Mouse (Mus musculus) lung, embryonic 15.5 days (tissue): Measurements from ENCODE around the gene Fam3c. TPM values are rescaled to one million over a fixed set of nuclear protein-coding genes. Genes with fewer than 3 reads are reported as not detected.

Experiments used
- ATAC-seq: fragments of 200-750 bp; cut with Nextera tagmentation; 2 replicates; pipeline ENCODE4 v1.8.0; 2017; ENCODE audit warnings: moderate number of reproducible peaks, borderline replicate concordance; ENCODE audit not compliant: low FRiP score, low TSS enrichment; ENCODE audit errors: extremely low read depth
- H3K27ac ChIP-seq: fragments of 300-500 bp; sonication (generic); 2 replicates; pipeline ENCODE4 v1.5.1; 2015; ENCODE audit warnings: moderate library complexity, mild to moderate bottlenecking, inconsistent platforms
- H3K27me3 ChIP-seq: fragments of 300-500 bp; sonication (generic); 2 replicates; pipeline ENCODE4 v1.6.1; 2015; ENCODE audit warnings: inconsistent platforms
- H3K36me3 ChIP-seq: fragments of 300-500 bp; sonication (generic); 2 replicates; pipeline ENCODE4 v1.6.1; 2015; ENCODE audit warnings: inconsistent platforms
- H3K4me1 ChIP-seq: fragments of 300-500 bp; sonication (generic); 2 replicates; pipeline ENCODE4 v1.6.1; 2015; ENCODE audit warnings: inconsistent platforms
- H3K4me2 ChIP-seq: fragments of 300-500 bp; sonication (generic); 2 replicates; pipeline ENCODE4 v1.6.1; 2015; ENCODE audit warnings: inconsistent platforms, mild to moderate bottlenecking, moderate library complexity
- H3K4me3 ChIP-seq: fragments of 300-500 bp; sonication (generic); 2 replicates; pipeline ENCODE4 v1.5.1; 2015; ENCODE audit warnings: mild to moderate bottlenecking, inconsistent platforms
- H3K9ac ChIP-seq: fragments of 300-500 bp; sonication (generic); 2 replicates; pipeline ENCODE4 v1.6.1; 2015; ENCODE audit warnings: inconsistent platforms
- H3K9me3 ChIP-seq: fragments of 300-500 bp; sonication (generic); 2 replicates; pipeline ENCODE4 v1.6.1; 2016; ENCODE audit warnings: inconsistent platforms
- WGBS: fragments of 180-500 bp; shearing (Covaris S2); methylation state at CpG from one replicate; pipeline ENCODE4 v1.1.7; 2015; 5-methylcytosine and 5-hydroxymethylcytosine counted together
- polyA plus RNA-seq: library from polyadenylated mRNA; unstranded; fragments of >200 nt; fragmentation: Nextera tagmentation; extraction: Ambion mirVana; gene quantifications from 2 replicates; pipeline ENCODE4 v1.2.1, GENCODE M21; 2015

The Fam3c gene
- polyA plus RNA-seq, 1 experiment from 2014 or later, result 74.0 TPM

DNA sequence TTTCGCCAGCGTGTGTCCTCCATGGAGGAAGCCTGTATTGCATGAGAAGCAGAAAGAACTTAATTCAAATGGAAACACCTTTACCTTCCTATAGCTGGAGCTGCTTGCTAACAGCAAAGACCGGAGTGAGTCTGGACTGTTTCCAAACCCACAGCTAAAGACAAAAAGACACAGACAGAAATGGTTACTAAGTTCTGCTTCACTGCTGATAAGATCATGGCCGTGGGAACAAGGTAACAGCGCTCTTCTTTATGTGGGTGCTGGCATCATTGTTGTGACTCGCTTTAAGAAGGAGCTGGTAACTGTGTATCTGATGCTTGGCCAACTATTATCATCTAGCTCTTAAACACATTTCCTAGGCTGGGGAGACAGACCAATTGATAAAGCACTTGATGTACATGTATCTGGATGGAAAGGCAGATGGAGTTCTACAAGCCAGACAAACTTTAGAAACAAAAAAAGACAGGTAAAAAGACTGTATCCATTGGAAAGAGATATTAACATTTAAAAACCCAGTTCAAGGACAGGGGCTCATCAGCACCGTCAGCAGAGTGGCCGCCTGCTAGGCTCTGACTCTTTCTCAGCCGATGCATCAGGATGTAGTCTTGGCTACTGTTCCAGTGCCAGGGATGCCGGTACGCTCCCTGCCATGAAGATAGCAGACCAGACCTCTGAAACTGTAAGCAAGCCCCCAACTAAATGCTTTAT, 6.4 kb downstream of the Fam3c start:
- Histone ChIP-seq H3K9me3 (no peaks in the 10 kb centered on the region), H3K4me2 (no peak overlapping the region), H3K9ac (no peak overlapping the region), H3K4me3 (no peak overlapping the region), H3K4me1 (peaks cover 21% of the 10 kb centered on the region), H3K27ac (no peak overlapping the region), H3K27me3 (no peaks in the 10 kb centered on the region), H3K36me3 (no peaks in the 10 kb centered on the region)
- 87% methylated on average over 11 of the region's 11 CpGs for WGBS
- ATAC-seq, result no peak

DNA sequence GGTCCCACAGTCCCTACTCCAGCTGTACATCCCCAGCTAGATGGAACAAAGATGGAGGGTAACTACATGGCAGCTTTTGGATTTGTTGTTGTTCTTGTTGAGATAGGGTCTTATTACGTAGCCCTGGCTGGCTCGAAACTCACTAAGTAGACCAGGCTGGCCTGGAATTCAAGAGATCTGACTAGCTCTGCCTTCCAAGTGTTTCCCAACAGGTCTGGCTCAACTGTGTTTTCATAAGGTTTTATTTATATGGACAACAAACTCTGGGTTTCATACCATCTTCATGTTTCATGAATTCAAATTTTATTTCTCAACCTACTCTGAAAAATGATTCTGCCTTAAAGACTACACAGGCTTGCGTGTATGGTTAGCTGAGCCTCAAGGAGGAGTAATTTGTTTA, 7.1 kb downstream of the Fam3c start:
- H3K4me2 ChIP-seq, result no peak overlapping the region
- WGBS, result 96% methylated on average over 3 of the region's 3 CpGs
- no peak overlapping the region for H3K4me3 ChIP-seq
- no peak for ATAC-seq
- H3K27ac ChIP-seq, result no peak overlapping the region
- H3K27me3 ChIP-seq, result no peaks in the 10 kb centered on the region
- no peak overlapping the region for H3K9ac ChIP-seq
- peaks cover 20% of the 10 kb centered on the region for H3K4me1 ChIP-seq
- no peaks in the 10 kb centered on the region for H3K36me3 ChIP-seq
- no peaks in the 10 kb centered on the region for H3K9me3 ChIP-seq

DNA sequence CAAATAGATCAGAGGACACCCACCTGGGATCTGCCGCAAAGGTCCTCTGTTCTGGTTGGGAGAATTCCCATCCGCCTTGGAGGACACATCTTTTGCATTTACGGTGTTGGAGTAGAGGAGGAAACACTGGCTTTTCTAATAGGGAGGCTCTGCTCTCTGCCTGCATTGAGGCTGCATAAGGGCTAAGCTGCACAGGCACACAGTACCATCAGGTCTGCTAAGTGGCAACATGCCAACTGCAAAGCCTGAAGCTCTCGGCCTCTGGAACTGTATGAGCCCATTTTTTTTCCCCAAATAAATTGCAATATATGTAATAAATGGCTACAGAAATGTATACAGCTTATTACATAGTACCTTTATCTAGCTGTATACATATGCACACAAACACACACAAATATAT, 7.9 kb downstream of the Fam3c start:
- WGBS, result 68% methylated on average over 4 of the region's 4 CpGs
- no peak overlapping the region for H3K4me2 ChIP-seq
- ATAC-seq, result no peak
- no peak overlapping the region for H3K27ac ChIP-seq
- no peak overlapping the region for H3K9ac ChIP-seq
- no peak overlapping the region for H3K4me3 ChIP-seq
- H3K36me3 ChIP-seq, result no peaks in the 10 kb centered on the region
- H3K4me1 ChIP-seq, result peaks cover 19% of the 10 kb centered on the region
- no peaks in the 10 kb centered on the region for H3K9me3 ChIP-seq
- H3K27me3 ChIP-seq, result no peaks in the 10 kb centered on the region

DNA sequence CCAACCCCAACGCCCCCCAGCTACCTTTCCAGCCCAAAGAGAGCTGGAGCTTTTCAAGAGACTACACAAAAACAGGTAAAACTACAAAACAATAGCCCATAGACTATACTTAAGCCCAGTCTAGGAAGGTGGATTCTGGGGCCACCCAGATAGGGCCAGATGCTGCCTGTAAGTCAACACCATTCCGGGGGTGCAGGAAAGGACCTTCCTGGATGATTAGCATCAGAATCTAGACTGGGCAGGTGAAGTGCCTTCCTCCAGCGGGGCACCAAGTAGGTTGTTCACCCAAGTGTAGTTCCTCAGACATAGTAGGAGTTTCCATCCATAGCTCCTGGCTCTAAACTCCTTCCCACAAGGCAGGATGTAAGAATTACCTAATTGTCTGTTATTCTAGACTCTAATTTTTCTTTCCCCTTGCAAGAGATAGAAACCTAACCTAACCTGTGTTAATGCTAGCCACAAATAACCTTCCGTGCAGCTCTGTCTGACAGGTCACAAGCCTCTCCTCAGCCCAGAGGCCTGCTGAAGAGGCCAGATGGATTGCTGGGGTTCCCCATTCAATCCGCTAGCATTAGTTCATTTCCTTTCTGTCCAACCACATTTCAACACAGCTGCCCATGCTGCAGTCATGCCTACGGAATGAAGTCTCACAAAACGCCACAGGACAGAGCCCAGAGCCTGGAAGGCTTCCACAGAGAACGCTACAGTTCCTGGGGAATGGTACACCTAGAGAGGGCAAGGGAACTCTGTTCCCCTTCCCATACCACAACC, 8.7 kb downstream of the Fam3c start:
- no peaks in the 10 kb centered on the region for H3K9me3 ChIP-seq
- H3K4me1 ChIP-seq, result peaks cover 19% of the 10 kb centered on the region
- no peaks in the 10 kb centered on the region for H3K36me3 ChIP-seq
- no peak overlapping the region for H3K9ac ChIP-seq
- WGBS, result 69% methylated on average over 8 of the region's 8 CpGs
- ATAC-seq, result no peak
- H3K27ac ChIP-seq, result no peak overlapping the region
- no peak overlapping the region for H3K4me2 ChIP-seq
- no peak overlapping the region for H3K4me3 ChIP-seq
- no peaks in the 10 kb centered on the region for H3K27me3 ChIP-seq

DNA sequence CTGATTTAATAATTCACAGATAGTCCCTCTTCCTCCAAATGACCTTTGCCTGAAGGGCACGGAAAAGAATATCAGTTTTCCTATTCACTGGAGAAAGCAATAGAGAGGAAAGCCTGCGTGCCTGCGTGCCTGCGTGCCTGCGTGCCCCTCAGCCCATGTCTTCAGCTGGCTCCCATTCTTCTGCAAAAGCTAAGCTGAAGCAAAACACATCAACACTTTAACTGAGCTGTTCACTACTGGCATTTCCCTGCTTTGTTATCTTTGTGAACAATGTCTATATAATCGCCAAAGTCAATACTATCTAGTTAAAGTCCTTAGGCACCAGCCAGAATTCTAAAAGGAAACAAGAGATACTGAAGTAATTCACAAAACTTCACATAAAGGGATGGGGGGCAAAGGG, 11.6 kb downstream of the Fam3c start:
- no peak overlapping the region for H3K9ac ChIP-seq
- H3K27me3 ChIP-seq, result no peaks in the 10 kb centered on the region
- no peak overlapping the region for H3K4me3 ChIP-seq
- peaks cover 4% of the 10 kb centered on the region; the same call in 1 of the 2 replicates for H3K36me3 ChIP-seq
- WGBS, result 49% methylated on average over 6 of the region's 6 CpGs
- no peak for ATAC-seq
- no peaks in the 10 kb centered on the region for H3K9me3 ChIP-seq
- H3K4me1 ChIP-seq, result peaks cover 19% of the 10 kb centered on the region
- H3K4me2 ChIP-seq, result no peak overlapping the region
- H3K27ac ChIP-seq, result no peak overlapping the region

DNA sequence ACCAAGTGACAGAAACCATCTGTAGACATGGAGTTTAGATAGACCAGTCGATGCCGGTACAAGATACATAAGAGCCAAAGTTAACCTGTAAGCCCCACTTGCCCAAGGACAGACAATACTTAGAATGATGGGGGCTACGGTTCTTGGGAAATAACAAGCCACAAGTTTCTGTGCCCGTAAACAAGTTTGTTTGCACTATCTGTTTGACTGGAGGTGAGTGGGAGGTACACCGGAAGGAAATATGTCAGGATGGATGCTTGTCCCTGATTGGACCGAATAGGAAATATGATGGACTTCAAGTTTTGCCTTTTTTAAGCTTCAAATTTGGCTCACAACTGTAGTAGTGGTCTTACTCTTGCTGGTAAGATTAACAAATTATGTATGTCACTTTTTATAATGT, 12.3 kb downstream of the Fam3c start:
- H3K9ac ChIP-seq, result no peak overlapping the region
- H3K4me1 ChIP-seq, result peaks cover 16% of the 10 kb centered on the region
- WGBS, result 76% methylated on average over 6 of the region's 6 CpGs
- H3K27ac ChIP-seq, result no peak overlapping the region
- no peak overlapping the region for H3K4me3 ChIP-seq
- H3K27me3 ChIP-seq, result no peaks in the 10 kb centered on the region
- H3K36me3 ChIP-seq, result peaks cover 11% of the 10 kb centered on the region; the same call in 1 of the 2 replicates
- H3K9me3 ChIP-seq, result no peaks in the 10 kb centered on the region
- H3K4me2 ChIP-seq, result no peak overlapping the region
- ATAC-seq, result no peak

DNA sequence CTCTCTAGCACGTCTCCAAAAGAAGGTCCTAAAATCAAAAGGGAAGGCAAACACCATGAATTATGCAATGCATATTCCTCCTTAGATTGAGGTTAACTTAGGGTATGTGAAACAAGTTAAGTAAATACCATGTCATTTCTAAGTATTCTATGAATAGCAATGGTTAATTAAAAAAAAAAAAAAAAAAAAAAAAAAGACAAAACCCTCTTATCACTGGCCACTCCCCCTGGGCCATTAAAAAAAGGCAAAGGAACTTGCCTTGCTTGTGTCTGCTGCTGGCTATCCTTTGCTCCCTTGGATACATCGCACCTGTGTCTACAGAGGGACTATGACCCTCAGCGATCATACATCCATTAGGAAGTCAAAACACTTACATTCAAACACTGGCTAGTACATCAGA, 12.8 kb downstream of the Fam3c start:
- Histone ChIP-seq H3K36me3 (peaks cover 14% of the 10 kb centered on the region; the same call in 1 of the 2 replicates), H3K27ac (no peak overlapping the region), H3K27me3 (no peaks in the 10 kb centered on the region), H3K4me2 (no peak overlapping the region), H3K9me3 (no peaks in the 10 kb centered on the region), H3K9ac (no peak overlapping the region), H3K4me3 (no peak overlapping the region), H3K4me1 (peaks cover 16% of the 10 kb centered on the region)
- 59% methylated on average over 3 of the region's 3 CpGs for WGBS
- ATAC-seq, result no peak

DNA sequence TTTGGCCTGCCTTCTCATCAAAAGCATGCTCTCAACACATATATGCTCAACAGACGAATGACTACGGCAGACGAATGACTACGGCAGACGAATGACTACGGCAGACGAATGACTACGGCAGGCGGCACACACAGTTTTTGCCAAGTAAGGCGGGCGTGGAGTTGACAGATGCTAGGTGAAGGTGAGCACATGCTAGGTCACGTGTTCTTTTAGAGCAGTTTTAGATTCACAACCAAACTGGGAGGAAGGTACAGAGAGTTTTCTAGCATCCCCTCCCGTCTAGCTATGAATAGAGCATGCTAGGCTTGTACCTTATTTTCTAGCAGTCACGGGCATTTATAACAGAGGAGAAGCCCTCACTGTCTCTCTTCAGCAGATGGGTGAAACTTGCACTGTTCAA, 15.3 kb downstream of the Fam3c start:
- Histone ChIP-seq H3K9ac (no peak overlapping the region), H3K36me3 (peaks cover 19% of the 10 kb centered on the region; the same call in 1 of the 2 replicates), H3K27ac (no peak overlapping the region), H3K9me3 (no peaks in the 10 kb centered on the region), H3K4me2 (no peak overlapping the region), H3K27me3 (no peaks in the 10 kb centered on the region), H3K4me1 (peaks cover 9% of the 10 kb centered on the region; the same call in 1 of the 2 replicates), H3K4me3 (no peak overlapping the region)
- no peak for ATAC-seq
- 92% methylated on average over 14 of the region's 14 CpGs for WGBS

DNA sequence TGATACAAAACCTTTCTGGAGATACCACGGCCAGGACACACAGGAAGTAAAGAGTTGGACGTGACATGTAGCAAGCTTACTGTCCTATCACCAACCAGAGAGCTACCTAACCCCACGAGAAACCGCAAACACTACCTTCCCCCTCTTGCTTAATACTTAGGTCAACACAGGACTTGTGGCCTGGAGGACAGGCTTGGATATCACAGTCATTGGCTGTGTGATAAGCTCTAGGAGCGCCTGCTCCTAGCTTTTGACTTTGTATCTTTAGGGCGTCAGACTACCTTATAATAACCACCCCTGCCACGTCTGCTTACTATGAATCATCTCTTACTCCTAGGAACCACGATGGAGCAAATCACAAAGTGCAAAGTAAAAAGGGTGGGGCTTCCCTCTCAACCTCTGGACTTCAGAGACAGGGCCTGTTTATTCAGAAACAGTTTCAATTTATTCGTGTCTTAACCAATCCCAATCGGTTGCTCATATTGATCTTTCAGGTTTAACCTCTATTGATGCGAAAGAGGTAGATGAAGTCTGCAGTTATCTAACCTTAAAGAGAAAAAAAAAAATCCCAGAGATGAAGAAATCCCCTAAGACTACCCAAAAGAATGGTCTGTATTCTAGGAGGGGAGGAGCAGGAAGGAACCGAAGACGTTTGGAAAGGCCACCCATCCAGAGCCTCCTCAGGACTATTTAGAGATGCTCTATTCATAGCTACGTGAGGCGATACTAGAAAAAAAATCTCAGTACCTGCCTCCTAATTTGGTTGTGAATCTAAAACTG, 16.1 kb downstream of the Fam3c start:
- Histone ChIP-seq H3K4me2 (no peak overlapping the region), H3K27me3 (no peaks in the 10 kb centered on the region), H3K9ac (no peak overlapping the region), H3K27ac (no peak overlapping the region), H3K36me3 (peaks cover 19% of the 10 kb centered on the region; the same call in 1 of the 2 replicates), H3K4me3 (no peak overlapping the region), H3K4me1 (peaks cover 9% of the 10 kb centered on the region; the same call in 1 of the 2 replicates), H3K9me3 (no peaks in the 10 kb centered on the region)
- ATAC-seq, result no peak
- 90% methylated on average over 15 of the region's 15 CpGs for WGBS

DNA sequence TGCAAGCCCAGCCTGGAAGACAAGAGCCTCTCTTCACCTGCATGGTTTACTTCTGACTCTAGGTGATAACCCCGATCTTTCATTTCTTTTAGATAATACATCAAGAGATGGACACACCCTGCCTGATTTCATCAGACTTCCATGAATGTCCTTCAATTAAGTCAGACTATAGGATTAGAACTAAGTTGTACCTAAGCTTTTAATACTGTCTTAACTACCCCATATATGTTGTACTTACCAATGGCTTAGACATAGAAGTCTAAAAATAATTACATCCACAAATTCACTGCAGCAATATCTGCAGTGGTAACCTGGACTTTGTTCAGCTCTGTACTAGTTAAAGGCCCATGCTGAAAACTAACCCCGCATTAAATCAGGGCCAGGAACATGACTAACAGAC, 23.5 kb downstream of the Fam3c start:
- Histone ChIP-seq H3K27ac (no peak overlapping the region), H3K27me3 (no peaks in the 10 kb centered on the region), H3K9me3 (no peaks in the 10 kb centered on the region), H3K4me1 (peaks cover 4% of the 10 kb centered on the region; the same call in 1 of the 2 replicates), H3K9ac (no peak overlapping the region), H3K36me3 (peaks cover 4% of the 10 kb centered on the region; the same call in 1 of the 2 replicates), H3K4me2 (no peak overlapping the region), H3K4me3 (no peak overlapping the region)
- ATAC-seq, result no peak
- 87% methylated on average over 2 of the region's 2 CpGs for WGBS

DNA sequence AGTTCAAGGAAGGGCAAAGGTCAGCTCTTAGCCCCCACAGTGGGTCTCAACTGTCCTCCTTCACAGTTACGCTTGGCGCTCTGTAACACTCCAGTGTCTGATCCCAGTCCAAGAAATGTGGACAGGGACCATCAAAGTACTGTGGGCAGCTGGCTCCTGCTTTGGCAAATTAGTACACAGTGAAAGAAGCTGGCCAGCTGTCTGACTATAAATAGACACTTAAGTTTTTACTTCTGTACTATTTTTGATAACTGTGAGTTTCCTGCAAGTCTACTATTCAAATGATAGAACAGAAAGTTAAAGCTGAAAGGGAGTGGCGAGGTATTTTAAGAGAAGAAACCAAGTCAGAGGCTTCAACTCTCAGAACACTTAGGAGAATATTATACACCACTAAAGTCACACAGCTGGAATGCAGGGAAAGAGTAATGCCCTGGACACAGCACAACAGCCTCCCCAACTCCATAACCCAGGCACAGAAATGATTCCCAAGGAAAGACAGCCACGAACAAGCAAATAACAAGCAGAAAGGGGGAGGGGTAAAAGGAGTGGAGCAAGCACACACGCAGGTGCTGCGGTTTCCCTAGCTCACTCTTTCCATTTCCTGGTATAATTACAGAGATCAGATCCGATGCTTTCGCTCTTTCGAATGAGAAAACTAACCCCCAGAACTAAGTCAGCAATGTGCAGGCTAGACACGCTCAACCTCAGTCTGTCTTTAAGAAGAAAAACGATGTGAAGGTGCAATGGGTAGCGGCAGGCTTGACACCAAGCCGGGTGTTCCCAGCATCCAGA, 25.7 kb downstream of the Fam3c start:
- Histone ChIP-seq H3K27me3 (no peaks in the 10 kb centered on the region), H3K27ac (no peak overlapping the region), H3K36me3 (0 out of 2 replicates have a peak, but pooled peaks cover 2% of the 10 kb centered on the region), H3K4me3 (no peak overlapping the region), H3K9me3 (no peaks in the 10 kb centered on the region), H3K4me1 (peaks cover 10% of the 10 kb centered on the region), H3K4me2 (no peak overlapping the region), H3K9ac (no peak overlapping the region)
- 71% methylated on average over 13 of the region's 13 CpGs for WGBS
- no peak for ATAC-seq
